Mouse (Mus musculus) ES-CJ7 (cell line): ENCODE results near the gene Agxt2.

Experiments
- DNase-seq: peaks from one replicate; pipeline ENCODE4 v3.0.0; 2011; ENCODE audit warnings: low read depth, low spot score

Gene Agxt2

GRCm38 (mm10) chr15:10426545-10427266 is 68.4 kb downstream of the Agxt2 start:
- DNase-seq = no peak

- DNase-seq = no peak
Observed at GRCm38 (mm10) chr15:10436893-10437292, 78.6 kb downstream of the Agxt2 start.

DNA sequence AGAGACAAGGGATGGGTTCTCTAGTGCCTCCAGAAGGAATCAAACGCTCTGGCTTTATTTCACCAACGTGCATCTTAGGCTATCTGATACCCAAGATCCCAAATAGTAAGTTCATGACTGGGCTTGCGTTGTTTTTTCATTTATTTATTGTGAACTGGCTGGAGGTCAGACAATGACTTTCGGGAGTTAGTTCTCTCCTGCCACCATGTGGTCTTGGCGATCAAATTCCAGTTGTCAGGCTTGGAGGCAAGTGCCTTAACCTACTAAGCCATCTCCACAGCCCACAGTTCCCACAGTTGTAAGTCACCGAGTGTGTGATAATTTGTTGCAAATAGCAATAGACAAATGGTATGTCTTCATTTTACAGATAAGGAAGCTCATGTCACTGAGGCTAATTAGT is 81.6 kb downstream of the Agxt2 start:
- DNase-seq = peak; percentile 18

DNA sequence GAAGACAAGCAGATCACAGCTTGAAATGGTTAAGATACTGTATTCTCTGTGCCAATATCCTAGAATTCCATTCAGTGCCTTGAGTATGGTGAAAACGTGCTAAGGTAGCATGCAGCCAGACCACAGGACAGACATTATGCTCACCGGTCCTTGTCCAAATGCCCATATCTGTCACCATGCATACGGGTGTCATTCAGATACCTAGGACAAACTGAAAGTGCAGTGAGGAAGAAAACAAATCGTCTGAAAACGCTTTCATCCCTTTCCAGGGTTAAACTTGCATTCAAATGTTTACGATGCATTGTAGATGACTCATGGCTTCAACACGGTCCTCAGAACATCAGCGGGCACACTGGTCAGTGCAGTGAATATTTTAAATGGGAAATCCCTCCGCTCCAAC is 83.2 kb downstream of the Agxt2 start:
- DNase-seq = no peak

DNA sequence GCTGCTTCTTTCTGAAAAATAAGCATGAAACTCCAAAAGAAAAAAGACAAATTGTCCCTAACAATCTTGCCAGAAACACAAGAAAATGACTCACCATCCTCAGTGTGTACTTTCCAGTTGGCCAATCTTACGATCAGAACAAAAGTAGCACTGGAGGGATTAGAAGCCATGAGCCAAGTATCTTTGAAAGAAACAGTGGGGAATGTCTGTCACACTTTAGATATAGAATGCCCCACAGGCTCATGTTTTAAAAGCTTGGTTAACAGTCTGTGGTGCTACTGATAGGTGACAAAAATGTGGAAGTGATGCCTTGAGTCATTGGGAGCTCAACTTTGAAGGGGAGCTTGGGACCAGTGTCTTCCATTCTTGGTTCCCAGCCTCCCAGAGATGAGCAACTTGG is 83.9 kb downstream of the Agxt2 start:
- no peak for DNase-seq

- DNase-seq = no peak
Observed at GRCm38 (mm10) chr15:10447102-10447501, 88.8 kb downstream of the Agxt2 start.
